13 mouse cellular contexts compared by ENCODE assay signal in genomic region chr2:63819440-63819839, GRCm38 (mm10).
DNase-seq lines count a peak whose midpoint lies in the region; ATAC-seq lines count a peak whose summit lies in the region.
"Had no signal": no experiment of that assay in that cellular context is flagged by ENCODE, and none has a peak within 500 bp of the region (broad histone marks: within the 10 kb centered on the region; RNA-seq: fewer than 3 reads in every experiment).

No protein-coding gene starts in this region.

- no peak overlapping the region for H3K4me2 ChIP-seq in midbrain, embryonic 11.5 days
- peak overlapping the region; percentile 30; the same call in 1 of the 2 replicates for H3K4me2 ChIP-seq in embryonic facial prominence, embryonic 14.5 days (ENCODE audit: low read depth, low read length)
- peak overlapping the region; percentile 29; the same call in 1 of the 2 replicates for H3K4me2 ChIP-seq in hindbrain, embryonic 16.5 days (ENCODE audit: low read length)

- H3K9ac ChIP-seq in midbrain, embryonic 11.5 days (ENCODE audit: low read length): no peak overlapping the region
- H3K9ac ChIP-seq in embryonic facial prominence, embryonic 14.5 days (ENCODE audit: low read depth, low read length): no peak overlapping the region
- no peak overlapping the region; the same call in 1 of the 2 replicates for H3K9ac ChIP-seq in hindbrain, embryonic 16.5 days (ENCODE audit: low read depth, low read length)

- no peaks in the 10 kb centered on the region for H3K27me3 ChIP-seq in midbrain, embryonic 11.5 days (ENCODE audit: control insufficient read depth, insufficient read depth, low read length)
- H3K27me3 ChIP-seq in midbrain, embryonic 10.5 days (ENCODE audit: low read depth, poor library complexity, severe bottlenecking): no peaks in the 10 kb centered on the region
- no peaks in the 10 kb centered on the region for H3K27me3 ChIP-seq in embryonic facial prominence, embryonic 14.5 days (replicated peaks; ENCODE audit: control insufficient read depth, insufficient read depth, low read length)
- H3K27me3 ChIP-seq in hindbrain, embryonic 16.5 days (replicated peaks; ENCODE audit: control insufficient read depth, insufficient read depth, low read length): no peaks in the 10 kb centered on the region

- 24% methylated on average over 8 of the region's 8 CpGs for WGBS in midbrain, embryonic 11.5 days
- 16% methylated on average over 8 of the region's 8 CpGs for whole genome bisulfite sequencing in midbrain, embryonic 10.5 days
- 9% methylated on average over 8 of the region's 8 CpGs for WGBS in embryonic facial prominence, embryonic 14.5 days
- WGBS in hindbrain, embryonic 16.5 days: 23% methylated on average over 8 of the region's 8 CpGs

- no peaks in the 10 kb centered on the region for H3K36me3 ChIP-seq in midbrain, embryonic 11.5 days (ENCODE audit: control insufficient read depth, insufficient read depth, low read length)
- H3K36me3 ChIP-seq in midbrain, embryonic 10.5 days: no peaks in the 10 kb centered on the region
- H3K36me3 ChIP-seq in embryonic facial prominence, embryonic 14.5 days (ENCODE audit: control insufficient read depth, insufficient read depth, low read length): no peaks in the 10 kb centered on the region
- no peaks in the 10 kb centered on the region for H3K36me3 ChIP-seq in hindbrain, embryonic 16.5 days (ENCODE audit: control insufficient read depth, insufficient read depth, low read length)
- H3K36me3 ChIP-seq: G1E had no signal

- no peak overlapping the region for H3K4me3 ChIP-seq in midbrain, embryonic 11.5 days (ENCODE audit: low read depth, low read length)
- H3K4me3 ChIP-seq in midbrain, embryonic 10.5 days: no peak overlapping the region
- no peak overlapping the region for H3K4me3 ChIP-seq in embryonic facial prominence, embryonic 14.5 days (ENCODE audit: low read depth, low read length)
- no peak overlapping the region for H3K4me3 ChIP-seq in hindbrain, embryonic 16.5 days (ENCODE audit: low read length)
- H3K4me3 ChIP-seq: left cerebral cortex, adult 2 months had no signal

- H3K4me1 ChIP-seq in midbrain, embryonic 11.5 days (ENCODE audit: control insufficient read depth, insufficient read depth, low read length): no peaks in the 10 kb centered on the region
- peaks cover 5% of the 10 kb centered on the region; the same call in 1 of the 2 replicates for H3K4me1 ChIP-seq in midbrain, embryonic 10.5 days
- 0 out of 2 replicates have a peak, but pooled peaks cover 3% of the 10 kb centered on the region for H3K4me1 ChIP-seq in embryonic facial prominence, embryonic 14.5 days (ENCODE audit: control insufficient read depth, insufficient read depth, low read length)
- peaks cover 5% of the 10 kb centered on the region for H3K4me1 ChIP-seq in hindbrain, embryonic 16.5 days (ENCODE audit: control insufficient read depth, insufficient read depth, low read depth, low read length)

- DNase-seq in midbrain, embryonic 11.5 days (ENCODE audit: low spot score, missing footprints): peak; percentile 86
- no peak for DNase-seq in midbrain, embryonic 10.5 days (ENCODE audit: low spot score)
- DNase-seq in embryonic facial prominence, embryonic 14.5 days (ENCODE audit: low spot score): peak; percentile 16
- DNase-seq in retina, postnatal 1 day: peak; percentile 9
- DNase-seq in left cerebral cortex, adult 8-10 months (ENCODE audit: low spot score in 2 of 2): no peak
- DNase-seq: adrenal gland, postnatal 36 days; cerebellum, postnatal 36 days; kidney, adult 8-10 months; lung, postnatal 10 days had no signal

- H3K27ac ChIP-seq in midbrain, embryonic 11.5 days (ENCODE audit: low read depth, low read length): no peak overlapping the region
- no peak overlapping the region for H3K27ac ChIP-seq in midbrain, embryonic 10.5 days (replicated peaks)
- no peak overlapping the region for H3K27ac ChIP-seq in embryonic facial prominence, embryonic 14.5 days (replicated peaks; ENCODE audit: low read depth, low read length)
- no peak overlapping the region for H3K27ac ChIP-seq in hindbrain, embryonic 16.5 days (ENCODE audit: low read depth, low read length)
- H3K27ac ChIP-seq: left cerebral cortex, adult 2 months had no signal

- ATAC-seq in midbrain, embryonic 11.5 days (ENCODE audit: low FRiP score): peak; percentile 44; the same call in 1 of the 2 replicates
- ATAC-seq in embryonic facial prominence, embryonic 14.5 days (ENCODE audit: low read depth): peak; percentile 50; the same call in 1 of the 2 replicates
- ATAC-seq in hindbrain, embryonic 16.5 days: peak; percentile 69; the same call in 1 of the 2 replicates
- ATAC-seq in erythroid progenitor cell, adult 5-6 weeks (replicated peaks; ENCODE audit: low FRiP score, poor library complexity, severe bottlenecking): no peak

- H3K9me3 ChIP-seq in midbrain, embryonic 11.5 days (ENCODE audit: control insufficient read depth, low read length): no peaks in the 10 kb centered on the region
- no peaks in the 10 kb centered on the region for H3K9me3 ChIP-seq in midbrain, embryonic 10.5 days (replicated peaks)
- H3K9me3 ChIP-seq in embryonic facial prominence, embryonic 14.5 days (ENCODE audit: control insufficient read depth, low read length): no peaks in the 10 kb centered on the region
- no peaks in the 10 kb centered on the region for H3K9me3 ChIP-seq in hindbrain, embryonic 16.5 days (ENCODE audit: control insufficient read depth, low read length)

Comparison
In these comparisons a context has a peak if more than half of its experiments do, and no peak if none do; other contexts are left out.
1. DNase-seq: peak in midbrain, embryonic 11.5 days (single experiment), embryonic facial prominence, embryonic 14.5 days (single experiment) and retina, postnatal 1 day (single experiment); none in midbrain, embryonic 10.5 days (single experiment) and left cerebral cortex, adult 8-10 months (0 of 2).